Mouse (Mus musculus): ENCODE data around the gene Chsy1. TPM values are rescaled to one million over a fixed set of nuclear protein-coding genes. Genes with fewer than 3 reads are reported as not detected.
A peak's percentile ranks its signal among the peaks of the same experiment; 100 is the strongest.

Chsy1 gene
- polyA plus RNA-seq, 1 experiment: 6.4 TPM

DNA sequence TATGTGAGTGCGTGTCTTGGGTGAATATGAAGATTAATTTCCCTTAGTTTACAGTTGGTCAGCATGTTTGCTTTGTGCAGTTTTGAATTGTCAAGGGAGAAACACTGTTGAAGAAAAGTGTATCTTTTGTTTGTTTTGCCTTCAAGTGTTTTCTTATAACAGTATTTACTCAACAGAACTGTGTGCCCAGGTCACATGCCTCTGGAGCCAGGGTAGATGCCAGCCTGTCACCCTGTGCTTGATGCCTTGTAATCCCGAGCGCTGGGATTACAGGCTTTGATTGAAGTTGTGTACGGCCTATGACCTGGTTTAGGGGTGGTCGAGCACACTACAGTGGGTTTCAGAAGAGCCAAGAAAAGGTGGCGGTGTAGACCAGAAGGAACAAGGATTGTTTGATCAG, 25.6 kb upstream of the Chsy1 start:
- DNase-seq: no peak
- Histone ChIP-seq H3K27me3 (replicated peaks; ENCODE audit: control insufficient read depth, insufficient read depth, low read length) (no peaks in the 10 kb centered on the region), H3K4me3 (ENCODE audit: insufficient read depth, low read depth, low read length) (no peak overlapping the region), H3K36me3 (ENCODE audit: control insufficient read depth, insufficient read depth, low read length) (peaks cover 9% of the 10 kb centered on the region; the same call in 1 of the 2 replicates), H3K27ac (ENCODE audit: insufficient read depth, low read depth, low read length) (no peak overlapping the region), H3K4me1 (ENCODE audit: control insufficient read depth, insufficient read depth, low read length) (no peaks in the 10 kb centered on the region; the same call in 1 of the 2 replicates)
- 73% methylated on average over 6 of the region's 6 CpGs for WGBS
- TF ChIP-seq POLR2A (IDR thresholded peaks at IDR 0.05; ENCODE audit: low read depth, low read length) (no peak), CTCF (conservative IDR thresholded peaks at IDR 0.05; ENCODE audit: insufficient read depth, insufficient read length, low read depth, low read length) (no peak)

- WGBS: 52% methylated on average over 7 of the region's 7 CpGs
Observed at GRCm38 (mm10) chr7:66084546-66084945, 24.8 kb upstream of the Chsy1 start.

GRCm38 (mm10) chr7:66087652-66088051, 21.7 kb upstream of the Chsy1 start:
- DNase-seq: no peak
- Histone ChIP-seq H3K27ac (ENCODE audit: insufficient read depth, low read depth, low read length) (no peak overlapping the region), H3K4me1 (ENCODE audit: control insufficient read depth, insufficient read depth, low read length) (no peaks in the 10 kb centered on the region; the same call in 1 of the 2 replicates), H3K27me3 (replicated peaks; ENCODE audit: control insufficient read depth, insufficient read depth, low read length) (no peaks in the 10 kb centered on the region), H3K36me3 (ENCODE audit: control insufficient read depth, insufficient read depth, low read length) (peaks cover 9% of the 10 kb centered on the region; the same call in 1 of the 2 replicates), H3K4me3 (ENCODE audit: insufficient read depth, low read depth, low read length) (no peak overlapping the region)
- WGBS: 84% methylated on average over 4 of the region's 4 CpGs
- TF ChIP-seq POLR2A (IDR thresholded peaks at IDR 0.05; ENCODE audit: low read depth, low read length) (no peak), CTCF (conservative IDR thresholded peaks at IDR 0.05; ENCODE audit: insufficient read depth, insufficient read length, low read depth, low read length) (no peak)

More at GRCm38 (mm10) chr7:66084546-66084945, 24.8 kb upstream of the Chsy1 start:
- Histone ChIP-seq H3K4me1 (ENCODE audit: control insufficient read depth, insufficient read depth, low read length) (no peaks in the 10 kb centered on the region; the same call in 1 of the 2 replicates), H3K36me3 (ENCODE audit: control insufficient read depth, insufficient read depth, low read length) (peaks cover 9% of the 10 kb centered on the region; the same call in 1 of the 2 replicates), H3K27me3 (replicated peaks; ENCODE audit: control insufficient read depth, insufficient read depth, low read length) (no peaks in the 10 kb centered on the region), H3K27ac (ENCODE audit: insufficient read depth, low read depth, low read length) (no peak overlapping the region), H3K4me3 (ENCODE audit: insufficient read depth, low read depth, low read length) (no peak overlapping the region)
- no peak for TF ChIP-seq CTCF (conservative IDR thresholded peaks at IDR 0.05; ENCODE audit: insufficient read depth, insufficient read length, low read depth, low read length)
- no peak for TF ChIP-seq POLR2A (IDR thresholded peaks at IDR 0.05; ENCODE audit: low read depth, low read length)
- no peak for DNase-seq

GRCm38 (mm10) chr7:66088077-66088476, 21.2 kb upstream of the Chsy1 start:
- H3K36me3 ChIP-seq (ENCODE audit: control insufficient read depth, insufficient read depth, low read length): peaks cover 9% of the 10 kb centered on the region; the same call in 1 of the 2 replicates
- 70% methylated on average over 2 of the region's 2 CpGs for WGBS
- TF ChIP-seq CTCF (conservative IDR thresholded peaks at IDR 0.05; ENCODE audit: insufficient read depth, insufficient read length, low read depth, low read length) (no peak), POLR2A (IDR thresholded peaks at IDR 0.05; ENCODE audit: low read depth, low read length) (no peak)

DNA sequence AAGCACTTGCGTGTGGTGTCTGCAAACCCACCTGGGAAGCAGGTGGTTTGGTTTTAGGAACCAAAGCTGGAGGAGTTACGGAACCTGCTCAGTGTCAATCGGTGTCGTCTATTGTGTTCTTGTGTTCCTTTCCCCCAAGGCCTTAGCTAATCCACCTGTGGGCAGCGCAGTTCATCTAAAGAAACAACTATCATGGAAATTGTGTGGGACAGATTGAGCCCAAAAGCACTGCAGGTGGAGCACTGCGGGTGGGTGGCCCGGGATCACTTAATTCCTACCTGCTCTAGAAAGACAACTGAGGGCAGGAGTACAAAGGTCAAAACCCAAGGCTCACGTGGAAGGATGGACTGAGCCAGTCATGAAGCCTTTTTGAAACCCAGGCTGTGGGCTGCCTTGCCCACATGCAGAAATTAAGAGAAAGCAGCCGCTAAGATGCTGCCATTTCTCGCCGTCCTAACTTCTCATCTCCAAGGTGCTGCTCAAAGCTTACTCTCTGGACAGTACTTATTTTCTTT, 18.6 kb upstream of the Chsy1 start:
- 85% methylated on average over 11 of the region's 11 CpGs for WGBS
- H3K36me3 ChIP-seq (ENCODE audit: control insufficient read depth, insufficient read depth, low read length): peaks cover 7% of the 10 kb centered on the region; the same call in 1 of the 2 replicates
- H3K4me1 ChIP-seq (ENCODE audit: control insufficient read depth, insufficient read depth, low read length): no peaks in the 10 kb centered on the region; the same call in 1 of the 2 replicates
- TF ChIP-seq CTCF (conservative IDR thresholded peaks at IDR 0.05; ENCODE audit: insufficient read depth, insufficient read length, low read depth, low read length) (no peak), POLR2A (IDR thresholded peaks at IDR 0.05; ENCODE audit: low read depth, low read length) (no peak)
- H3K27me3 ChIP-seq (replicated peaks; ENCODE audit: control insufficient read depth, insufficient read depth, low read length): no peaks in the 10 kb centered on the region
- DNase-seq: peak; percentile 50
- H3K27ac ChIP-seq (ENCODE audit: insufficient read depth, low read depth, low read length): no peak overlapping the region
- H3K4me3 ChIP-seq (ENCODE audit: insufficient read depth, low read depth, low read length): no peak overlapping the region

More at GRCm38 (mm10) chr7:66088077-66088476, 21.2 kb upstream of the Chsy1 start:
- Histone ChIP-seq H3K27ac (ENCODE audit: insufficient read depth, low read depth, low read length) (no peak overlapping the region), H3K27me3 (replicated peaks; ENCODE audit: control insufficient read depth, insufficient read depth, low read length) (no peaks in the 10 kb centered on the region), H3K4me1 (ENCODE audit: control insufficient read depth, insufficient read depth, low read length) (no peaks in the 10 kb centered on the region; the same call in 1 of the 2 replicates), H3K4me3 (ENCODE audit: insufficient read depth, low read depth, low read length) (no peak overlapping the region)
- no peak for DNase-seq

DNA sequence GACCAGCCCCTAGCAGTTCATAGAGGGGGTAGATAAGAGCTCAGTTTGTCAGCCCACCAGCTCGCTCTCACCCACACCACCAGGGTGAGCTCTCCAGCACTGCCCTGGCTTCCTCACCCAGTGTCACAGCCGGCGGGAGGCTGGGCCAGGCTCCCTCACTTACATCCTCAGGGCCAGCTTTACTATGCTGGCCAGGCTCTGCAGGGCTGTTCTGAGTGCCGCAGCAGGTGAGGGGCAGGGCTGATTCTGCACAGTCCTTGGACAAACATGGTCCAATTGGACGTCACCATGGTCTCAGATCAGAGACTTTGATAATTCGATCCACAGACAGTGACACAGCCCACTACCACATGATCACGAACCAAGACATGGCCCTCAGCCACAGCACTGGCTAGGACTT, 17.8 kb upstream of the Chsy1 start:
- Histone ChIP-seq H3K4me3 (ENCODE audit: insufficient read depth, low read depth, low read length) (no peak overlapping the region), H3K27ac (ENCODE audit: insufficient read depth, low read depth, low read length) (no peak overlapping the region), H3K27me3 (replicated peaks; ENCODE audit: control insufficient read depth, insufficient read depth, low read length) (no peaks in the 10 kb centered on the region), H3K36me3 (ENCODE audit: control insufficient read depth, insufficient read depth, low read length) (peaks cover 7% of the 10 kb centered on the region; the same call in 1 of the 2 replicates), H3K4me1 (ENCODE audit: control insufficient read depth, insufficient read depth, low read length) (no peaks in the 10 kb centered on the region; the same call in 1 of the 2 replicates)
- TF ChIP-seq CTCF (conservative IDR thresholded peaks at IDR 0.05; ENCODE audit: insufficient read depth, insufficient read length, low read depth, low read length) (no peak), POLR2A (IDR thresholded peaks at IDR 0.05; ENCODE audit: low read depth, low read length) (no peak)
- WGBS: 88% methylated on average over 7 of the region's 7 CpGs
- DNase-seq: no peak

DNA sequence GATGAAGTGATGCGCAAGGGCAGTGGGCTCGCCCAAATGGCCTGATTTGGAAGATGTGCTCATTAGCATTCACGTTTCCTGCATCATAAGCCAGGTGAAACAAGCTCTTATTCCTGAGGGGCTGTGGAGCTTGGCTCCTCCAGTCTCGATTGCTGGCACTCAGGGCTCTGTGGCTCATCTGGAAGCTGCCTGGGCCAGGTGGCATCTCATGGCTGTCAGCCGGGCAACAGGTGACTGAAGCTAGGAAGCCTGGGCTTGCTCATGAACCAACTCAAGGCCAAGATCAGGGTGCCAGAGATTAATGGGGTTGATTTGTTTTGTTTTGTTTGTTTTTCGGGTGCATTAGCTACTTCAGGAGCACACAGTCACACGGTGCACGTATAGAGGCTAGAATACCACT, 16.7 kb upstream of the Chsy1 start:
- 89% methylated on average over 8 of the region's 8 CpGs for WGBS
- no peak for TF ChIP-seq POLR2A (IDR thresholded peaks at IDR 0.05; ENCODE audit: low read depth, low read length)
- Histone ChIP-seq H3K27me3 (replicated peaks; ENCODE audit: control insufficient read depth, insufficient read depth, low read length) (no peaks in the 10 kb centered on the region), H3K36me3 (ENCODE audit: control insufficient read depth, insufficient read depth, low read length) (no peaks in the 10 kb centered on the region), H3K4me1 (ENCODE audit: control insufficient read depth, insufficient read depth, low read length) (no peaks in the 10 kb centered on the region; the same call in 1 of the 2 replicates), H3K4me3 (ENCODE audit: insufficient read depth, low read depth, low read length) (no peak overlapping the region), H3K27ac (ENCODE audit: insufficient read depth, low read depth, low read length) (no peak overlapping the region)
- no peak for DNase-seq

Data from kidney, adult 2 months (tissue).